Mouse (Mus musculus): Measurements from ENCODE around the gene Mgat5.

Mgat5 gene

GRCm38 (mm10) chr1:127395724-127396123, 190.9 kb downstream of the Mgat5 start:
- no peak for DNase-seq

GRCm38 (mm10) chr1:127396569-127397349, 191.9 kb downstream of the Mgat5 start:
- DNase-seq: no peak

- DNase-seq: no peak
Observed at GRCm38 (mm10) chr1:127397396-127397795, 192.6 kb downstream of the Mgat5 start.

GRCm38 (mm10) chr1:127398186-127398585, 193.4 kb downstream of the Mgat5 start:
- no peak for DNase-seq

GRCm38 (mm10) chr1:127400198-127400597, 195.4 kb downstream of the Mgat5 start:
- DNase-seq: no peak

- no peak for DNase-seq
Observed at GRCm38 (mm10) chr1:127400666-127401065, 195.9 kb downstream of the Mgat5 start.

GRCm38 (mm10) chr1:127404655-127405054, 199.8 kb downstream of the Mgat5 start:
- no peak for DNase-seq

- no peak for DNase-seq
Observed at GRCm38 (mm10) chr1:127408957-127409423, 204.2 kb downstream of the Mgat5 start.

- DNase-seq: no peak
Observed at GRCm38 (mm10) chr1:127409512-127409911, 204.7 kb downstream of the Mgat5 start.

GRCm38 (mm10) chr1:127414500-127414899, 209.7 kb downstream of the Mgat5 start:
- DNase-seq: no peak

GRCm38 (mm10) chr1:127415896-127416295, 211.1 kb downstream of the Mgat5 start:
- no peak for DNase-seq

GRCm38 (mm10) chr1:127416971-127417370, 212.2 kb downstream of the Mgat5 start:
- DNase-seq: no peak

- DNase-seq: no peak
Observed at GRCm38 (mm10) chr1:127418916-127419575, 214.2 kb downstream of the Mgat5 start.

- DNase-seq: no peak
Observed at GRCm38 (mm10) chr1:127419581-127419980, 214.8 kb downstream of the Mgat5 start.

GRCm38 (mm10) chr1:127420383-127420782, 215.6 kb downstream of the Mgat5 start:
- no peak for DNase-seq

- no peak for DNase-seq
Observed at GRCm38 (mm10) chr1:127420795-127421194, 216.0 kb downstream of the Mgat5 start.

- DNase-seq: no peak
Observed at GRCm38 (mm10) chr1:127422565-127422964, 217.8 kb downstream of the Mgat5 start.

- DNase-seq: peak; percentile 56
Observed at GRCm38 (mm10) chr1:127425021-127425532, 220.3 kb downstream of the Mgat5 start.

GRCm38 (mm10) chr1:127430290-127430689, 225.5 kb downstream of the Mgat5 start:
- DNase-seq: no peak

GRCm38 (mm10) chr1:127434829-127435228, 230.0 kb downstream of the Mgat5 start:
- DNase-seq: no peak

GRCm38 (mm10) chr1:127437091-127437490, 232.3 kb downstream of the Mgat5 start:
- no peak for DNase-seq

- peak; percentile 64 for DNase-seq
Observed at GRCm38 (mm10) chr1:127439452-127439891, 234.7 kb downstream of the Mgat5 start.

GRCm38 (mm10) chr1:127441007-127441406, 236.2 kb downstream of the Mgat5 start:
- no peak for DNase-seq

- DNase-seq: no peak
Observed at GRCm38 (mm10) chr1:127441736-127442135, 236.9 kb downstream of the Mgat5 start.
